Mouse (Mus musculus) liver, postnatal 0 days (tissue): ENCODE measurements at regions not wholly inside any gene's neighbourhood (a gene's known extent, or its start where the extent isn't known, plus 50 kb on each side); places are given as distances from the start of the nearest gene placed in this dataset.

ENCODE experiments used
- CTCF ChIP-seq: sonication (generic); IDR thresholded peaks from 2 replicates; pipeline ENCODE4 v1.5.1; 2016; ENCODE audit warnings: antibody characterized with exemption, low read depth
- EP300 ChIP-seq: IDR thresholded peaks from 2 replicates; pipeline ENCODE4 v1.6.1; 2016; ENCODE audit warnings: antibody characterized with exemption, low read depth, mild to moderate bottlenecking

DNA sequence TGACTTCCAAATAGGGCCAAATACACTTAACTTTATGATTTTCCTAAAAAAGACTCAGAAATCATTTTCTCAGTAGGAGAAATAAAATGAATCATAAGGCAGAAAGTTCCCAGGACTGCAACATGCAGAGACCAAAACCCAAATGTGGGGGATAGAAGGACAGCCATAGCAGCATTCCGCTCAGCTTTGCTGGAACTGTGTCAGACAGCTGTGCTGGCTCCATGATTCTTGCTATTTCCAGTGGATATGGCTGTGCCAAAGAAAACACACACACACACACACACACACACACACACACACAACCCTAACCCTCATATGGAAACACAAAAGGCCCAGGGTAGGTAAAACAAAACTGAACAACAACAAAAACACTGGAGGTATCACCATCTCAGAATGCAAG, 78.6 kb upstream of the Tgm3 start:
- TF ChIP-seq CTCF (no peak), EP300 (no peak)
